Mouse (Mus musculus) adrenal gland, adult 8-10 months (tissue): Measurements from ENCODE around the gene Tmem251. TPM values are rescaled to one million over a fixed set of nuclear protein-coding genes. Genes with fewer than 3 reads are reported as not detected.

Experiments
- DNase-seq: peaks from one replicate; pipeline ENCODE4 v3.0.0; 2022
- total RNA-seq, 4 experiments: library from RNA; stranded (reverse); gene quantifications; 2 replicates each; pipeline ENCODE4 v1.2.4; 2022

Gene Tmem251
- total RNA-seq, 4 experiments from 2014 or later, result 7.2 to 8.8 (median 7.7) TPM

DNA sequence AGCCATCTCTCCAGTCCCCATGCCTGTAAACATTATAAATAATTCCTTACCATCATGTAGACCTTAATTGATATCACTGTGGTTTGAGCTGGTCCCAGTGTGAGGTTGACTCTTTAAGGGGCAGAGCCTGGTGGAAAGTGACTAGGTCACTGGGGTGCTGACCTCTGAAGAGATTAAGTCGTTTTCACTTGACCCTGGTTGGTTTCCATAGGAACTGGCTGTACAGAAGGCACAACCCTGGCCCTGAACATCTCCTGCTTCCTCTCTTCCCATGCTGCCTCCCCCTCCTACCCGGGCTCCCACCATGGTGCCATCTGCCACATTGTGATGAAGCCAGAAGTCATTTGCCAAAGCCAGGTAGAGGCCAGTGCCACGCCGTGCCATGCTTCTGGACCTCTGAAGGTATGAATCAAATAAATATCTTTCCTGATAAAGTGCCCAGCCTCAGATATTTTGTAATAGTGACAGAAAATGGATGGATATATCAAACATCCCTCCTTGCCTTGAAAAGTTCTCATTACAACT is 32.6 kb upstream of the Tmem251 start:
- no peak for DNase-seq

- DNase-seq, result no peak
Observed at GRCm38 (mm10) chr12:102713153-102713865, 30.3 kb upstream of the Tmem251 start.

- DNase-seq, result no peak
Observed at GRCm38 (mm10) chr12:102714116-102714515, 29.4 kb upstream of the Tmem251 start.

DNA sequence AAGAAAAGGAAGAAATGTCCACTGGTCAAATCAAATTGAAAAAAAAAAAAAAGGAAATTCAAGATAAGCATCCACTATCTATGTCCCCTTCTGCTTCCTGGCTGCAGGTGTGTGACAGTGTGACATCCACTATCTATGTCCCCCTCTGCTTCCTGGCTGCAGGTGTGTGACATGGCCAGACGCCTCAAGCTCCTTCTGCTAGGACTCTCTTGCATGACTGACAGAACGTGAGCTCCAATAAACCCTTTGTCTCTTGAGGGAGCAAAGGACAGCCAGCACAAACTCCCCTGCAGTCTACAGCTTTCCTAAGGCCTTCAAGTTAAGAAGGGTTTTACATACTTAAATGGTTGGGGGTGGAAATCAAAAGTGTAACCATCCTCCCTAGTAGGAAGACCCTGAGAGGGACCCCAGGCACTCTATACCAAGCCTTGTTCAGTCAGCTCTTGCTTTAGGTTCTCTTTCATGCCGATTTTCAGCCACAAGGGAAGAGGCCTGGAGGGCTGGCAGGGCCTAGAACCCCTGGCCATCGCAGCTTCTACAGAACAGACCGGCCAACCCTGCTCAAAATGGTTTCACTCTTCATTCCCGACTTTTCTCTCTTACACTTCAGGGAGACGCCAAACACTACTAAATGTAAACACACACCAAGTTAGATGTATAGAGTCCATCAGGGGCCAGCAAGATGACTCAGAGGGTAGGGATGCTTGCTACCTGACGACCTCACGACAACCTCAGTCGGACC is 28.7 kb upstream of the Tmem251 start:
- DNase-seq, result no peak

DNA sequence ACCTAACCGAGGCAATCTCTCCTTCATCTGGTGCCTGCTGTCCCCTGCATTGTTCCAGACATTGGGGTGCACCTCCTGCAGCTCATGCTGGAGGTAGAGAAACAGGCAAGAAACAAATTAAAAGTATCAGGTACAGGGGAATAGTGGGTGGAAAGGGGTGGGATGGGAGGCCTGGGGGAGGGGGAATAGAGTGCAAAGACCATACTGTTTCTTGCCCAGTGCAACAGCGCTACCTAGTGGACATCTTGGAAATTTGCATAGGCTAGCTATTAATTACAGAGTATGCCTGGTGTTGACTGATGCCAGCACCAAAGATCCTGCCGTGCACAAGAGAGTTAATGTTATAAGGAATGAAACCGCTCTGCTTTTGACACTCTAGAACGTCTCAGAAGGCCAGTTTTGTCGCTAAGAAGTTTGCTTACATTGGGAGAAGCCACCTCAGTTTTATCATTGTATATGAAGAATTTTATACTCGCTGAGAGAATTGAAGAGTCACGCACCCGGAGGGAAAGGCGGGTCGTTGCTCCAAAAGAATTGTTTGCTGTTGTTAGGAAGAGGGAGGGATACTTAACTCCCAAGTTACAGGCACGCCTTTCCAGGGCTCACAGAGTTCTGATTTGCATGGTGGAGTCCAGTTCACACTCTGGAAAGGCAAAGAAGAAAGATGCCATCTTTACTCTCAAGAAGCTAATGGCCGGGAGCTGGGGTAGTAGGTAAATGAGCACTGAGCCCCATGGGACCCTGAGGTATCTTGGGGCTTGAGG is 23.8 kb upstream of the Tmem251 start:
- DNase-seq, result no peak

GRCm38 (mm10) chr12:102722451-102722850 is 21.1 kb upstream of the Tmem251 start:
- DNase-seq, result no peak

GRCm38 (mm10) chr12:102722966-102723365 is 20.6 kb upstream of the Tmem251 start:
- DNase-seq, result no peak

GRCm38 (mm10) chr12:102723861-102724260 is 19.7 kb upstream of the Tmem251 start:
- DNase-seq, result no peak

- DNase-seq, result no peak
Observed at GRCm38 (mm10) chr12:102725146-102725545, 18.4 kb upstream of the Tmem251 start.

- no peak for DNase-seq
Observed at GRCm38 (mm10) chr12:102725761-102726175, 17.8 kb upstream of the Tmem251 start.

GRCm38 (mm10) chr12:102729855-102730797 is 13.4 kb upstream of the Tmem251 start:
- DNase-seq, result no peak

- DNase-seq, result peak; percentile 55
Observed at GRCm38 (mm10) chr12:102730798-102731619, 12.6 kb upstream of the Tmem251 start.

- no peak for DNase-seq
Observed at GRCm38 (mm10) chr12:102733381-102733780, 10.2 kb upstream of the Tmem251 start.

GRCm38 (mm10) chr12:102739096-102739495 is 4.5 kb upstream of the Tmem251 start:
- no peak for DNase-seq

GRCm38 (mm10) chr12:102740285-102740684 is 3.3 kb upstream of the Tmem251 start:
- no peak for DNase-seq

DNA sequence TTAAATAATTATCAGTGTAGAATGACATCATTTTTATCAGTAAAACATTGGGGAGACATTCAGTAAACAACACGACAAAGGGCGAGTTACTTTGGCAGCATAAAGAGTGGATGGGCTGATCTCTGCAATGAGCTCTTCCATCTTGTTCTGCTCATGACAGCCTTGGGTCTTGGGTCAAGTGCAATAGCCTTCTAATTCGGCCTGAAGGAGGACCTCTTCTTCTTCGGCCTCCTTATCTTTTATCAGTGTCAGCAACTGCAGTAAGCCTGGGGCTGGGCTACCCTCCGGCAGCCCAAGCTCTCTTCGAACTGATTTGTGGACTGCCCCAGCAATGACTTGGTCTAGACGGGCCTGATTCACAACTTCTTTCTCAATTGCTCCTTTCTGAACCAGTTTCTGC is 1.5 kb upstream of the Tmem251 start:
- no peak for DNase-seq

DNA sequence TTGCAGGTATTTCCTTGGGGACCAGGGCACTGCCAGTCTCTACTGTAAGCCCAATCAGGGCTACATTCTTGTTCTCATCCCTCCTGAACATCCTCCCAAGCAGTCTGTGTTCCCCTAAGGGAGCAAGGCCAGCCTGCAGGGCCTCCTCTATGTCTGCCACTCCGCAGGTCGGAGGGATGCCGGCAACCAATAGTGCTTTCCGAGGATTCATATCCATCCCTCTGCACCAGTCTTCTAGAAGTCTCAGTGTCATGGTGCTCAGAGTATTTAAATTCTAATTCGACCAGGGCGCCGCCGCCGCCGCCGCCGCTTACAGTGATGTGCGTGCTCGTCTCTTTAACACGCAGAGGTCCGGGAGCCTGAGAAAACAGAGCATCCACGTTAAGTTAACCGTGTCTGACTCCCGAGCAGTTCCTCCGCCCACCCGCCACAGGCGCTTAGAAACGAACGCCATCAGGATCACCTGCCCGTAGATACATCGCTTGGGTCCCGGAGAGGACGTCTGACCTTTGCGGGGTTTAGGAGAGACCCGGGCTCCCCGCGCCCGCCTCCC is 450 bp upstream of the Tmem251 start:
- no peak for DNase-seq

DNA sequence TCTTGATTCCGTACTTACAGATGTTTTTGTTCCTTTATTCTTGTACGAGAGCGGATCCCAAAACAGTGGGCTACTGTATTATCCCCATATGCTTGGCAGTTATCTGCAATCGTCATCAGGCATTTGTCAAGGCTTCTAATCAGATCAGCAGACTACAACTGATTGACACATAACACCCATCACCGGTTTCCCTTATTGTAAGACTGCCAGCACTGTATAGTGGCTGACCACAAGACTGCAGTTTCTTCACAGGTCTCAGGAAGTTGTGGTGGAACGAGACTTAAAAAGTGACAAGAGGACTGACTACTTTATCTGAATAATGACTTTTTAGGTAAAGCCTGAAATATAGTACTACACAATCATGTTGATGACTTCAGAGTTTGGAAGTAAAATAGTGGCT is 1.3 kb downstream of the Tmem251 start:
- no peak for DNase-seq

DNA sequence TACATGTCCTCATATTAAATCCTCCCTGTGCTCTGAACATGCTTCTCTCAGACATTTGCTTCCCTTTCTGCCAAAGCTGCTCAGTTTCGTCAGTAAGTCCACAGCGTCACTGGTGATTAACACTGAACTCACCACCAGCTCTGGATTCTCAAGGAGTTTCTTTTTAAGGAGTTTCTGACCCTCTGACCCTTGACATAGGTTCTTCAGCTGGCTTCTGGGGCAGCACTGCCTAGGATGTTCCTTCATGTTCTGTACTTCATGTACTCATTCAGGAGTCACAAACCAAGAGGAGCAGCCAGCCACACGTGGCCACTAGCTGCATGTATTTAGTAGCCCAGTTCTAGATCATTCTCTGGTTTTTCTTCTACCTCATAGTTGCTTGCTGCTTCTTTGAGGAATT is 4.7 kb downstream of the Tmem251 start:
- no peak for DNase-seq

DNA sequence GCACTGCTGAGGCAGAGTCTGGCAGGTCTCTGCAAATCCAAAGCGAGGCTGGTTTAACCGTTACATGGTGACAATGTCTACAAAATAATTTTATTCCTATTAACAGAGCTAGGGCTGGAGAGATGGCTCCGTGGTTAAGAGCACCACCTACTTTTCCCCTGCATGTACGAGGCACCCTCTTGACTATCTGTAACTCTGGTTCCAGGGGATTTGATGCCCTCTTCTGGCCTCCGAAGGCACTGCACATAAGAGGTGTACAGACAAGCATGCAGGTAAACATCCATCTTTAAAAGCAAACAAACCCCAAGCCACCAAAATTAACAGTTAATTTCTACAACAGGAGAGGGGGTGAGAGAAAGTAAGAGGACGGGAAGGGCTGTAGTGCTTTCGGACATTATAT is 12.7 kb downstream of the Tmem251 start:
- DNase-seq, result no peak
